Mouse (Mus musculus) forebrain, embryonic 12.5 days (tissue): Measurements from ENCODE around the gene Phf21b. TPM values are rescaled to one million over a fixed set of nuclear protein-coding genes. Genes with fewer than 3 reads are reported as not detected.
A peak's percentile ranks its signal among the peaks of the same experiment; 100 is the strongest.

Source experiments
- ATAC-seq: fragments of 200-750 bp; cut with Nextera tagmentation; 2 replicates; pipeline ENCODE4 v1.8.0; 2017; ENCODE audit warnings: moderate TSS enrichment; ENCODE audit not compliant: low FRiP score
- H3K27ac ChIP-seq: fragments of 300-500 bp; sonication (generic); 2 replicates; pipeline ENCODE4 v1.5.1; 2016; ENCODE audit warnings: mild to moderate bottlenecking
- H3K27me3 ChIP-seq: fragments of 300-500 bp; sonication (generic); 2 replicates; pipeline ENCODE4 v1.6.1; 2016; ENCODE audit warnings: mild to moderate bottlenecking
- H3K36me3 ChIP-seq: fragments of 300-500 bp; sonication (generic); replicated peaks from 2 replicates; pipeline ENCODE4 v1.6.1; 2016; ENCODE audit warnings: mild to moderate bottlenecking
- H3K4me1 ChIP-seq: fragments of 300-500 bp; sonication (generic); 2 replicates; pipeline ENCODE4 v1.6.1; 2016
- H3K4me2 ChIP-seq: fragments of 300-500 bp; sonication (generic); 2 replicates; pipeline ENCODE4 v1.6.1; 2016; ENCODE audit warnings: mild to moderate bottlenecking, moderate library complexity
- H3K4me3 ChIP-seq: fragments of 300-500 bp; sonication (generic); replicated peaks from 2 replicates; pipeline ENCODE4 v1.5.1; 2016; ENCODE audit warnings: mild to moderate bottlenecking
- H3K9ac ChIP-seq: fragments of 300-500 bp; sonication (generic); 2 replicates; pipeline ENCODE4 v1.6.1; 2016; ENCODE audit warnings: mild to moderate bottlenecking
- H3K9me3 ChIP-seq: fragments of 300-500 bp; sonication (generic); 2 replicates; pipeline ENCODE4 v1.6.1; 2016
- WGBS: fragments of 180-500 bp; shearing (Covaris S2); methylation state at CpG from one replicate; pipeline ENCODE4 v1.1.7; 2016; 5-methylcytosine and 5-hydroxymethylcytosine counted together
- polyA plus RNA-seq: library from polyadenylated mRNA; unstranded; fragments of >200 nt; fragmentation: Nextera tagmentation; extraction: Ambion mirVana; gene quantifications from 2 replicates; pipeline ENCODE4 v1.2.1, GENCODE M21; 2016

Phf21b gene
- polyA plus RNA-seq, 1 experiment from 2014 or later: 24.4 TPM

DNA sequence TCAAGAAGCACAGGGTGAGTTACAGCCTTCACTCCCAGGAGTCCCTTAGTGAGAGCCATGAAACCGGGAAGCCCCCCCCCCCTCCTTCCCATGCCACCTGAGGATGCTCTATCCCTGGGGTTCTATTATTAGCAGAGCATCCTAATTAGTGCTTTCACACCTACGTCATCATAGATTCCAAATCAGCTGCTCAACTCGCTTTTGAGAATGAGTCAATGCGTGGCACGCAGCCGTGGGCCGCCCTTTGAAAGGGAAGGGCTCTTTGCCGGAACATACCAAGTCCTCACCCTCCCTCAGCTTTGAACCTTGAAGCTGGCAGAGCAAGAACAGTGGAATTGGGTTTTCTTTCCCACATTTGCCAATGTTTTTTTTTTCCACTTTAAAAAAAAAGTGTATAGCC, 6.1 kb upstream of the Phf21b start:
- Histone ChIP-seq H3K9ac (no peak overlapping the region), H3K9me3 (no peaks in the 10 kb centered on the region), H3K4me3 (no peak overlapping the region), H3K27me3 (peaks cover 5% of the 10 kb centered on the region; the same call in 1 of the 2 replicates), H3K27ac (no peak overlapping the region), H3K4me2 (no peak overlapping the region), H3K4me1 (peaks cover 6% of the 10 kb centered on the region), H3K36me3 (no peaks in the 10 kb centered on the region)
- ATAC-seq: no peak
- 76% methylated on average over 8 of the region's 8 CpGs for WGBS

DNA sequence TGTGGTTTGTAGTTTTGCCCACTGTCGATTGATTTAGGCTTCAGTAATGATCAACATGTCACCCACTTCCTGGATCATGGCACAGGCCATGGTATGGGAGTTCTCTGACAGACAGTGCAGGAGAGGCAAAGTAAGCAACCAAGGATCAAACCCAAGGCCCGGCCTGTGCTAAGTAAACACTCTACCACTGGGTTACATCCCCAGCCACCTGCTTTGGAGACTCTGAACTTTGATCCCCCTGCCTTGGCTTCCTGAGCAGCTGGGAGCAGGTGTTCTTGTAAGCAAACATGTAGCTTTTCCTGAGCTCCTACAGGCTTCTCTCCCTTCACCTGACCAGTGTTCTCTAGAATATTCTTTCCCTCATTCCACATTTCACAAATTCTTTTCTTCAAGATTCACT, 1.8 kb upstream of the Phf21b start:
- H3K4me3 ChIP-seq: no peak overlapping the region
- peaks cover 14% of the 10 kb centered on the region for H3K4me1 ChIP-seq
- H3K9ac ChIP-seq: no peak overlapping the region
- peaks cover 5% of the 10 kb centered on the region; the same call in 1 of the 2 replicates for H3K27me3 ChIP-seq
- ATAC-seq: no peak
- no peaks in the 10 kb centered on the region for H3K36me3 ChIP-seq
- WGBS: 89% methylated on average over 2 of the region's 2 CpGs
- H3K4me2 ChIP-seq: no peak overlapping the region
- no peaks in the 10 kb centered on the region for H3K9me3 ChIP-seq
- no peak overlapping the region for H3K27ac ChIP-seq

DNA sequence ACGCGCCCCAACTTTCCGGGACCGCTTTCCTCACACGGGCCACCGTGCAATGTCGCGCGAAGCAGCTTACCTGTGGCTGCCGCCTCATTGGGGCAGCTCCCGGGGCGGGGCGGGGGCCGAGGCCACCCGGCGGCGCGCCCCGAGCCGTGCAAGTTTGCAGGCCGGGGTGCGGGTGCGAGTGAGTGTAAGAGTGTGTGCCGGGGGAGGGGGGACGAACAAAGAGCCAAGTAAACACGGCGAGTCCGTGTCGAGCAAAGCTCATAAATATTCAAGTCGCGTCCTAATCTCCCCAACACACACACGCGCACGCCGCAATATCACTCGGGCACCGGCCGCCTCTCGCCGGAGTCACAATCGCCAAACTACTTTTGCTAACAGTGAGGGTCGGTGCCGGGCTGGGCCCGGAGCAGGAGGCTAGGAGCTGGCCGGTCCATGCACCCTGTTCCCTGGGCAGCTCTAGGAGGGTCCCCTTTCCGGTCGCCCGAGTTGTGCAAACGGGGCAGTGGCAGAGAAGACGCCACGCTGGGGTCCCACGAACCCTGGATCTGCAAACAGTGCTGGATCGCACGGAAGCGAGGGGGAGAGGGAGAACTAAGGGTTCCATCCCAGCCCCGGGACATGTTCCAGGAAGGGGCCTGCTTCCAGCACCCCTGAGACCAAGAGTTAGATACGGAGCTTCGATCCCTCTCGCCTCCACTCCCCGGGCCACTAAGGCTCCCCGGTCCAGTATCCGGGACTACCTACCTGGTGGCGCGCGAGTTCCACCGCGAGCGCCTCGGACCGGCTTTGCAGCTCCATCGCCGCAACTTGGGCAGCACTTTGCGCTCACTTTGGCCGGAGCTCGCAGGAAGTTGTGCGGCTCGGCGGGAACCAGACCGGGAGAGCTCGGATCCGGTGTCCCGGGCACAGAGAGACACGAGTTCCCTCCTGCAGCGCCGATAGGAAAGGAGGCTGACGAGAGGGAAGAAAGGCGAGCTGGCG, 638 bp downstream of the Phf21b start:
- Histone ChIP-seq H3K36me3 (peaks cover 4% of the 10 kb centered on the region; the same call in 1 of the 2 replicates), H3K4me3 (peak overlapping the region; percentile 90), H3K27me3 (peaks cover 5% of the 10 kb centered on the region; the same call in 1 of the 2 replicates), H3K9ac (peak overlapping the region; percentile 96), H3K27ac (peak overlapping the region; percentile 98), H3K4me1 (peaks cover 37% of the 10 kb centered on the region), H3K4me2 (peak overlapping the region; percentile 77), H3K9me3 (no peaks in the 10 kb centered on the region)
- ATAC-seq: peak; percentile 48
- WGBS: under 1% methylated on average over 87 of the region's 88 CpGs

DNA sequence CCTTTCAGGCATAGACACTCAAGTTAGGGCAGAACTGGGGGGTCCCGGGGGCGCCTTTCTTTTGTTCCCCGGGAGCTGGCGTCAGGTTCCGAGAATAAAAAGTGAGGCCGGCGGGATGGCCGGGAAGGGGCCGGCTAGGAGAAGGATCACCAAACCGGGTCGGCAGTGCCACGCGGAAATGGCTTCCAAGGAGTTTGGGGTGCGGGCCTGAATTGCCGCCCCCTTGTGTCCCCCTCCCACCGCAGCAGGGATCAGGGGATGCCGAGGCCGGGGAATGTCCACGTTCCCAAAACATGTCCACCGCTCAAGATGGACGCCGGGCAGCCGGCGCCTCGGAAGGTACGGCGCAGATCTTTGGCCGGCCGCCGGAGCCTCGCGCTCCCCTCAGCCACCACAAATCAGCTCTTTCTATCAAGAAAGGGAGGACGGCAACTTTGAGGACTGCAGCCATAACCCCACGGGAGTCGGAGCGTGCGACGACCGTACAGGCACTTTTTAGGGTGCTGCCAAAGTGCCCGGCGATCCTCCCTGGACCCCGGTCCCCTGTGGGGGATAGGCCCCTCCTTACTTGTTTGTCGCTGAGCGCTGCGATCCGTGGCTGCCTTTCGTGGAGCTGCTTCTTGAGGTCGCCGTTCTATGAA, 1.6 kb downstream of the Phf21b start:
- Histone ChIP-seq H3K9me3 (no peaks in the 10 kb centered on the region), H3K27ac (peak overlapping the region; percentile 98), H3K36me3 (peaks cover 6% of the 10 kb centered on the region; the same call in 1 of the 2 replicates), H3K9ac (peak overlapping the region; percentile 96), H3K4me3 (peak overlapping the region; percentile 90), H3K4me1 (peaks cover 46% of the 10 kb centered on the region), H3K27me3 (peaks cover 5% of the 10 kb centered on the region; the same call in 1 of the 2 replicates), H3K4me2 (peak overlapping the region; percentile 77)
- no peak; the same call in 1 of the 2 replicates for ATAC-seq
- WGBS: under 1% methylated on average over 49 of the region's 49 CpGs

DNA sequence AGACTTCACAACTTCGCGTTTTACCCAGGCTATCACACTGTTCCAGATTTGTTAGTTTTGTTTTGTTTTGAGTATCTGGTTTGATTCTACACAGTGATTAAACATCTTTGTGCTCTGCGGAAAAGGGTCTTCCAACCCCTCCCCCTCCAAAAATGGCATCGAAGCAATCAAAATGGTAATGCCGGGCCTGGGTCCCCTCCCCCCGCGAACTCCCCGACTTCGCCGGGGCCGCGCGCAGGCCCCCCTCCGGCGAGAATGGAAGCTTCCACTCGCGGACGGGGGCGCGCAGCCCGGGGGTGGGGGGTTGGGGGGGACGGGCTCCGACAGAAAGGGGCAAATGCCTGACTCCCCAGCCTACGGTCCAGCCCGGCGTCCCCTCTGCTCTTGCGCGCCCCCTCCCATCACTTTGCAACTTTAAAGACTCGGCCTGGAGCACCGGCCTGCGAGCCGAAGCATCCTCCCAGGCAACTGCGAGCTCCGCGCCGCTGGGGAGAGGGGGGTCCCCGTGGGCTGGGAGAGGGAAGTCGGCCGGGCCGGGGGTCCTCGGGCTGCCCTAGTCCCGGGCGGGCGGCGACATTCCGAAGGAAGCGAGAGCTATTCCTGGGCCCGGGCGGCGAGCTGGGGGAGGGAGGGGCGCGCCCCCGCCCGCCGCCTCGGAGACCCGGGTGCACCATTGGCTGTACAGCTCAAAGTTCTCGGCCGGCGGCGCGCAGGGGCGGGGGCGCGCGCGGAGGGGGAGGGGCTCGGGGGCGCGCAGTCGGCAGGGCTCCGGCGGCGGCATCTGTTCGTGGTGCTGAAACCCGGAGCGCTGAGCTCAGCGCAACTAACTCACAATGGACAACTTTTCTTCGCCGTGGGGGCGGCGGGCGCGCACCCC, 2.4 kb downstream of the Phf21b start:
- Histone ChIP-seq H3K9ac (peak overlapping the region; percentile 96), H3K27me3 (peaks cover 5% of the 10 kb centered on the region; the same call in 1 of the 2 replicates), H3K27ac (peak overlapping the region; percentile 98), H3K4me1 (peaks cover 54% of the 10 kb centered on the region), H3K36me3 (peaks cover 13% of the 10 kb centered on the region), H3K4me3 (peak overlapping the region; percentile 90), H3K9me3 (no peaks in the 10 kb centered on the region), H3K4me2 (peak overlapping the region; percentile 77)
- peak; percentile 75 for ATAC-seq
- WGBS: under 1% methylated on average over 73 of the region's 84 CpGs

DNA sequence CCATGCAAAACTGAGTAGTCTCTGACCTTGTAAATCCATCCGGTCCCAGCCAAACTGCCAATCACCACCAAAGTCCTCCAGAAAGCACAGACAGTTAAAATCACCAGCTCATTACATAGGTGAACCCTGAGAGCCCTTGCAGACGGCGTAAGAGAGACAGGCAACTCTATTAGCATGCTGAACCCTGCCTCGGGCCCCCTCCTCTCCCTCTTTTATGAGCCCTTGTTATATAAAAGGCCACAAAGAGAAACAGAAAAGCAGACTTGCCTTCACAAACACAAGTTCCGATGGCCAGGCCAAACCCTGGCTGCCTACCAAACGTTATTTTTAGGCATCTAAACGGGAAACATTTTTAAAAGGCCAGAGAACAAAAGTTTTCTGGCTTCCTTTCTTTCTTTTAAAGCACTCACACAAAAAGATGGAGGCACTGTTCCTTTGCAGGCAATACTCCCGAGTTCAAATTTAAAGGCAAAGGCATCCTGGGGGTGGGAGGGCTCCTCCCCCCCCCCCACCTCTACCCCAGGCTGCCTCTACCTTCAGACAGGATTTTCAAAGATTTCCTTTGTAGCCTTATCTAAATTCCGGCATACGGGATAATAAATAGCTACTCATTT, 3.3 kb downstream of the Phf21b start:
- no peaks in the 10 kb centered on the region for H3K9me3 ChIP-seq
- no peaks in the 10 kb centered on the region for H3K27me3 ChIP-seq
- peaks cover 63% of the 10 kb centered on the region for H3K4me1 ChIP-seq
- 4% methylated on average over 10 of the region's 10 CpGs for WGBS
- H3K36me3 ChIP-seq: peaks cover 15% of the 10 kb centered on the region
- H3K27ac ChIP-seq: peak overlapping the region; percentile 98
- H3K9ac ChIP-seq: peak overlapping the region; percentile 96
- H3K4me2 ChIP-seq: peak overlapping the region; percentile 77
- H3K4me3 ChIP-seq: peak overlapping the region; percentile 90
- no peak for ATAC-seq

DNA sequence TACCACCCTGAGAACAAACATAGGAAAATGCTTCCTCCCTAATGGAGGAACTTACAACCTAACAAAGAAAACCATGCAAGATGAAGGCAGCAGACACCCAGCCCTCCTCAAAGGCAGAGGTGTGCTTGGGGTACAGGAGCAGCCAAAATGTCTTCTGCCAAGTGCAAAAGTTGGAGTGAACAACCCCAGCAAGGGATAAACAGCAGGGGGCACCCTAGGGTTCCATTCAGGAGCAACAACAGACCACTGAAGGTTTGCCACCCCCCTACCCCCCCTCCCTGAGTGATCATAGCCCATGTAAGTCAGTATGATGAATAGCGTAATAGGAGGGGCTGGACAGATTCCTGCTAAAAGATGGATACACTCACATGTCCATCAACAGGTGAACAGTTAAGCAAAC, 5.5 kb downstream of the Phf21b start:
- 63% methylated on average over 1 of the region's 1 CpGs for WGBS
- H3K9me3 ChIP-seq: no peaks in the 10 kb centered on the region
- H3K36me3 ChIP-seq: peaks cover 15% of the 10 kb centered on the region
- H3K27me3 ChIP-seq: no peaks in the 10 kb centered on the region
- no peak overlapping the region for H3K4me3 ChIP-seq
- H3K27ac ChIP-seq: no peak overlapping the region
- no peak for ATAC-seq
- no peak overlapping the region for H3K9ac ChIP-seq
- H3K4me1 ChIP-seq: peaks cover 74% of the 10 kb centered on the region
- H3K4me2 ChIP-seq: no peak overlapping the region

DNA sequence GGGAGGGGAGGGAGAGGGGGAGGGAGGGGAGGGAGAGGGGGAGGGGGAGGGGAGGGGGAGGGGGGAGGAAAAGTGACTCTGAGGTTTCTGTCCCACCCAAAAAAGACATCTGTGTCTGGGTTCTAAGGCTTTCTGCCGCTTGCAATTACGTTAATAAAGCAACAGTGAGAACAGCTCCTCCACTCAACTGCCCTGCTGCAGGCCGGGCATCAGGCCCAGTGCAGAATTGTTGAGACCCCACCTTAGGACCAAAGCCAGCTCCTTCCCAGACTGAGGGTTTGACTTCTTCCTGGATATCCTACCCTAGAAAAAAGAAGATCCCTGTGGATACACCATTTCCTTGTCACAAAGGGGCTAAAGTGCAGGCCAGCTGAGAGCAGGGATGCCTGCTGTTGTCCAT, 9.6 kb downstream of the Phf21b start:
- no peak overlapping the region for H3K27ac ChIP-seq
- no peak overlapping the region for H3K4me3 ChIP-seq
- no peak for ATAC-seq
- no peaks in the 10 kb centered on the region for H3K27me3 ChIP-seq
- H3K9ac ChIP-seq: no peak overlapping the region
- WGBS: 58% methylated on average over 3 of the region's 3 CpGs
- H3K4me2 ChIP-seq: no peak overlapping the region
- H3K9me3 ChIP-seq: no peaks in the 10 kb centered on the region
- H3K36me3 ChIP-seq: peaks cover 15% of the 10 kb centered on the region
- peaks cover 98% of the 10 kb centered on the region for H3K4me1 ChIP-seq

DNA sequence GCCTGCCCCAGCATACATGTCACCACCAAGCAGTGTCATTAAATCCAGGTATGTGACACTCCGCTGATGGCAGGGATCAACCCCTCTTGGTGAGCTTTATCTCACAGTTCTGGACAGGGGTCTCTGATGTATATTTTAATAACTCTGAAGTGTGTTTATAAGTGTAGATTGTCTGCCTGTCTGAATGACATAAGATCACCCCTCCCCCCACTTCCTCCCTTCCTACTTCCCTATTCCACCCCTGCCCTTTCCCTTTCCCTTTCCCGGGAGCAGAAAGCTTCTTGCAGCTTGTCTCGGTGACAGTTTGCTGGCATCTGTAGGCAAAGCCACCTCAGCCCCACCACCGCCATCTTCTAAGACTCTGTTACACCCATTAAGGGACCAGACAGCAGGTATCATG, 11.0 kb downstream of the Phf21b start:
- no peak overlapping the region for H3K4me2 ChIP-seq
- no peak overlapping the region for H3K9ac ChIP-seq
- peaks cover 11% of the 10 kb centered on the region for H3K36me3 ChIP-seq
- H3K27me3 ChIP-seq: no peaks in the 10 kb centered on the region
- H3K9me3 ChIP-seq: no peaks in the 10 kb centered on the region
- peaks cover 99% of the 10 kb centered on the region for H3K4me1 ChIP-seq
- no peak overlapping the region for H3K4me3 ChIP-seq
- H3K27ac ChIP-seq: no peak overlapping the region
- 88% methylated on average over 4 of the region's 4 CpGs for WGBS
- no peak for ATAC-seq

DNA sequence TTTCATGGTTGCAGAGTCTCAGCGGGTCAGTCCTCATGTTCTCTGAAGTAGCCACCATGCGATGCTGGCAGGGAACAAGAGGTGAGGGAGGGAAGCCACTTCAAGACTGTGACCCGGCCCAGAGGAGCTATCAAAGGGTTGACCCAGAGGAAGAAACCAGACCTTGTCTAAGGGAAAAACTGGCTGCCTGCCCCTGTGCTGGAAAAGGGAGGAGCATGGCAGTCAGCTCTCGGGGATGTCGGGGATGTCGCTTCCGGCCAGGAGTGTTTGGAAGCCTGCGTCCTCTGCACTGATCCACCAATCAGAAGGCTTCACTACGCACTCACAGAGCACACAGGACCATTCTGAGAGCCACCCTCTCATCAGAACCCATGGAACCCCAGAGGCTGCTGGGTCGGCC, 12.8 kb downstream of the Phf21b start:
- H3K27ac ChIP-seq: peak overlapping the region; percentile 65
- no peak overlapping the region for H3K4me3 ChIP-seq
- no peaks in the 10 kb centered on the region for H3K27me3 ChIP-seq
- ATAC-seq: no peak
- H3K9ac ChIP-seq: 0 out of 2 replicates have a peak overlapping the region, but pooled peaks have one; percentile 17
- no peaks in the 10 kb centered on the region for H3K9me3 ChIP-seq
- WGBS: 67% methylated on average over 10 of the region's 10 CpGs
- peak overlapping the region; percentile 31 for H3K4me2 ChIP-seq
- H3K4me1 ChIP-seq: peaks cover 88% of the 10 kb centered on the region
- no peaks in the 10 kb centered on the region; the same call in 1 of the 2 replicates for H3K36me3 ChIP-seq
